Mouse (Mus musculus) bone marrow macrophage, adult 2 months (primary cell): ENCODE results near the gene Nodal.

Experiments
- CTCF ChIP-seq: IDR thresholded peaks from 2 replicates; pipeline ENCODE4 v1.5.1; 2012; ENCODE audit warnings: low read depth, mild to moderate bottlenecking, low read length, moderate library complexity
- POLR2A ChIP-seq: IDR thresholded peaks from 2 replicates; pipeline ENCODE4 v1.6.1; 2012; ENCODE audit warnings: mild to moderate bottlenecking, low read depth, low read length, borderline replicate concordance

DNA sequence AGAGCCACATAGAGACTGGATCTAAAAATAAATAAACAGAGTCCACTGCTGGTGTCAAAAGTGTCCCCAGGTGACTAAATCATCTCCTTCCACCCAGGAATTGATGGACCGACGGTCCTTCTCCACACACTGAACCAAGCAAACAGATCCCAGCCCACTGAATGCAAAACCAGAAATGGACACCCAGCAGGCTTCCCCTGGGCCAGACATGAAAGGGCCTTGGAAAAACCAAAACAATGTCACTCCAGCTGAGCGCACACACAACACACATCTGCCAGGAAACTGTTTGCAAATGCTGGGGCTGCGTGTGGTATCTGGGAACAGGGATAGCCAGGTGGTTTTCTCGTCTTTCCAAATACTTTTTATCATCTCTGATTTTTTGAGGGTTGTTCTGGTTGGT is 48.0 kb upstream of the Nodal start:
- TF ChIP-seq POLR2A (no peak), CTCF (no peak)
